Mouse (Mus musculus): ENCODE measurements around the gene Psma5. TPM values are rescaled to one million over a fixed set of nuclear protein-coding genes. Genes with fewer than 3 reads are reported as not detected.

Gene Psma5
- polyA plus RNA-seq, 1 experiment from 2014 or later = 277 TPM

- ATAC-seq (replicated peaks; ENCODE audit: low FRiP score) (peak; percentile 71), DNase-seq (ENCODE audit: low spot score) (peak; percentile 61)
- H3K9ac ChIP-seq (ENCODE audit: low read length) = peak overlapping the region; percentile 42
- H3K4me3 ChIP-seq (ENCODE audit: low read depth, low read length) = no peak overlapping the region
- H3K27me3 ChIP-seq (ENCODE audit: control insufficient read depth, insufficient read depth, low read length) = no peaks in the 10 kb centered on the region
- peak overlapping the region; percentile 19 for H3K4me2 ChIP-seq (ENCODE audit: low read depth, low read length, severe bottlenecking)
- 20% methylated on average over 14 of the region's 14 CpGs for WGBS
- no peaks in the 10 kb centered on the region for H3K36me3 ChIP-seq (ENCODE audit: control insufficient read depth, insufficient read depth, low read length)
- H3K27ac ChIP-seq (ENCODE audit: low read depth, low read length) = peak overlapping the region; percentile 79; the same call in 1 of the 2 replicates
- H3K4me1 ChIP-seq (replicated peaks; ENCODE audit: control insufficient read depth, insufficient read depth, low read length) = peaks cover 27% of the 10 kb centered on the region
- H3K9me3 ChIP-seq (ENCODE audit: control insufficient read depth, low read length) = no peaks in the 10 kb centered on the region
These were observed 39.7 kb downstream of the Psma5 start for GRCm38 (mm10) chr3:108296220-108297049.

GRCm38 (mm10) chr3:108297050-108297419 is 40.3 kb downstream of the Psma5 start:
- H3K4me3 ChIP-seq (ENCODE audit: low read depth, low read length) = no peak overlapping the region
- ATAC-seq (replicated peaks; ENCODE audit: low FRiP score) (no peak), DNase-seq (ENCODE audit: low spot score) (no peak)
- H3K4me1 ChIP-seq (replicated peaks; ENCODE audit: control insufficient read depth, insufficient read depth, low read length) = peaks cover 26% of the 10 kb centered on the region
- WGBS = 76% methylated on average over 7 of the region's 7 CpGs
- 0 out of 2 replicates have a peak overlapping the region, but pooled peaks have one; percentile 1 for H3K27ac ChIP-seq (ENCODE audit: low read depth, low read length)
- H3K27me3 ChIP-seq (ENCODE audit: control insufficient read depth, insufficient read depth, low read length) = no peaks in the 10 kb centered on the region
- no peaks in the 10 kb centered on the region for H3K36me3 ChIP-seq (ENCODE audit: control insufficient read depth, insufficient read depth, low read length)
- no peak overlapping the region for H3K9ac ChIP-seq (ENCODE audit: low read length)
- H3K9me3 ChIP-seq (ENCODE audit: control insufficient read depth, low read length) = no peaks in the 10 kb centered on the region
- no peak overlapping the region for H3K4me2 ChIP-seq (ENCODE audit: low read depth, low read length, severe bottlenecking)

DNA sequence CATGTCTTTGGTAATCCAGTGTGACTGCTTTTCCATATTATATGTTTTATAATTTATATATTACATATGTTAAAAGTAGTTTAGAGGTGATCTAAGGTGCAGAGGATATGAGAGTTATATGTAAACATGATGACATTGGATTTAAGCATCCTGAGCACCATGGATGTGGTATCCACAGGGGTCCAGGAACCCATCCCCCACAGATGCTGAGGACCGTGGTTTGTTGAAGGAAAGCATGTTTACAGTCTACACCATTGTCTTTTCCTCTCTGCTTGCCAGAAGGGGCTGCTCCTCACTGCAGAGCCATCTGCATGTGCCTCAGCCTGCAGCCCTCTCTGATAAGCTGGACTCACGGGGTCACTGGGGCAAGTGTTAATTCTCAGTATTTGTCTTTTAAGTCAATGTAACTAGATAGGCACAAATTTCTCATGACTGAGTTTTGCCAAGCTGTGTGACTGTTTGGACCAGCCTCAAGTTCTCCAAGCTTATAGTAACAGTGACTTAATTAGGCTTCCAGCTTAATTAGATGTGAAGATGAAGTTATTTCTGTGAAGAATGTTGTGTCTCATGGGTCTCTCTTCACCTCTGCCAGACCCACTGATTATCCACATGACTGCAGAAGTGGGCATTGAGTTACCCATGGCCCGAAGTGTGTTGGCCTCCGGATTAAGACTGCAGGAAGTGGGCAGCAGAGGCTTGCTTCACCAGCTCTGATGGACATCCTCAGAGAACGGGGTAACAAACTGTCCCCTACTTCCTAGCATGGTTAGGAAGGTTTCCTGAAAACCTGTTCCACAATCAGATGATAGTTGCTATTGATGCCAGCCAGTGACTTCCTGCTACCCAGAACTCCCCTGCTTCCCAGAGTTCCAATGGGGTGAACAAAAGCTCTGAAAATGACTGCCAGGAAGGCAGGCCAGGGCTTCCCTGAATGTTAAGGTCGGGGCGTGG is 41.2 kb downstream of the Psma5 start:
- WGBS = 63% methylated on average over 7 of the region's 7 CpGs
- no peaks in the 10 kb centered on the region for H3K36me3 ChIP-seq (ENCODE audit: control insufficient read depth, insufficient read depth, low read length)
- no peak; the same call in 1 of the 2 replicates for ATAC-seq (replicated peaks; ENCODE audit: low FRiP score)
- no peak overlapping the region for H3K9ac ChIP-seq (ENCODE audit: low read length)
- H3K9me3 ChIP-seq (ENCODE audit: control insufficient read depth, low read length) = no peaks in the 10 kb centered on the region
- no peak for DNase-seq (ENCODE audit: low spot score)
- no peaks in the 10 kb centered on the region for H3K27me3 ChIP-seq (ENCODE audit: control insufficient read depth, insufficient read depth, low read length)
- no peak overlapping the region for H3K4me3 ChIP-seq (ENCODE audit: low read depth, low read length)
- peaks cover 25% of the 10 kb centered on the region for H3K4me1 ChIP-seq (replicated peaks; ENCODE audit: control insufficient read depth, insufficient read depth, low read length)
- H3K27ac ChIP-seq (ENCODE audit: low read depth, low read length) = no peak overlapping the region
- H3K4me2 ChIP-seq (ENCODE audit: low read depth, low read length, severe bottlenecking) = no peak overlapping the region

- Histone ChIP-seq H3K4me3 (ENCODE audit: low read depth, low read length) (no peak overlapping the region), H3K27ac (ENCODE audit: low read depth, low read length) (no peak overlapping the region), H3K9ac (ENCODE audit: low read length) (no peak overlapping the region), H3K36me3 (ENCODE audit: control insufficient read depth, insufficient read depth, low read length) (no peaks in the 10 kb centered on the region), H3K9me3 (ENCODE audit: control insufficient read depth, low read length) (no peaks in the 10 kb centered on the region), H3K4me1 (replicated peaks; ENCODE audit: control insufficient read depth, insufficient read depth, low read length) (peaks cover 14% of the 10 kb centered on the region), H3K27me3 (ENCODE audit: control insufficient read depth, insufficient read depth, low read length) (no peaks in the 10 kb centered on the region), H3K4me2 (ENCODE audit: low read depth, low read length, severe bottlenecking) (no peak overlapping the region)
- ATAC-seq (replicated peaks; ENCODE audit: low FRiP score) = no peak
- DNase-seq (ENCODE audit: low spot score) = no peak
- 93% methylated on average over 6 of the region's 6 CpGs for WGBS
These were observed 43.8 kb downstream of the Psma5 start for GRCm38 (mm10) chr3:108300455-108301030.

DNA sequence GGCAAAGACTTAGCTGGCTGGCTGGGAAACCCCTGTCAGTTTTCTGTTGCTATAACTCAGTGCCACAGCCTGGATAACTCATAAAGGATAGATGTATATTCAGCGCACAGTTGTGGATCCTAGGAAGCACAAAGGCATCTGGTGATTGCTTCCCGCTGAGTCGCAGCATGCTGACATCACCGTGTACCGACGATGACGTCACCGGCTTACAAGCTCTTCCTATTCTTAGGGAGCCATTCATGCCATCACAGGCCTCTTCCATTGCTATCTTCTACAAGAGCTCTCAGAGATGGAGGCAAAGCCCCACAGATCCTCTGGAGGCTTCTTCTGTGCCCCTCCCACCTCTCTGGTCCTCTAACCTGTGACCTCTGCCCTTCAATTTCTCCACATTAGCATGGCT is 47.0 kb downstream of the Psma5 start:
- ATAC-seq (replicated peaks; ENCODE audit: low FRiP score) (no peak), DNase-seq (ENCODE audit: low spot score) (no peak)
- Histone ChIP-seq H3K9ac (ENCODE audit: low read length) (no peak overlapping the region), H3K27me3 (ENCODE audit: control insufficient read depth, insufficient read depth, low read length) (no peaks in the 10 kb centered on the region), H3K4me3 (ENCODE audit: low read depth, low read length) (no peak overlapping the region), H3K4me1 (replicated peaks; ENCODE audit: control insufficient read depth, insufficient read depth, low read length) (no peaks in the 10 kb centered on the region), H3K36me3 (ENCODE audit: control insufficient read depth, insufficient read depth, low read length) (no peaks in the 10 kb centered on the region), H3K27ac (ENCODE audit: low read depth, low read length) (no peak overlapping the region), H3K4me2 (ENCODE audit: low read depth, low read length, severe bottlenecking) (no peak overlapping the region), H3K9me3 (ENCODE audit: control insufficient read depth, low read length) (no peaks in the 10 kb centered on the region)
- 98% methylated on average over 8 of the region's 8 CpGs for WGBS

DNA sequence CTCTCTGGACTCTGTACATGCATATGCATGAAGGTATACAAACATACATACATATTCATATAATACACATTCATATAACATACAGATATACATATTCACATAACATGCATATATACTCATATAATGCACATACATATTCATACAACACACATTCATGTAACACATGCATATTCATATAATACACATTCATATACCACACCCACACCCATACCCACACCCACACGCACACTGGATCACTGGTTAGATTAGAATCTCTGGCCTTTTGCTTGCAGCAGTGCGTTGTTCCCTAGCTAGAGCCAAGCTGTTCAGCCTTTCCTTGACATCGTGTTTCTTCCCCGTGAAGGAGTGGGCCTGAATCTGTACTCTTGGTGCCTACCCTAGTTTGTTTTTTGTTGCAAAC is 48.0 kb downstream of the Psma5 start:
- H3K36me3 ChIP-seq (ENCODE audit: control insufficient read depth, insufficient read depth, low read length) = no peaks in the 10 kb centered on the region
- H3K4me2 ChIP-seq (ENCODE audit: low read depth, low read length, severe bottlenecking) = no peak overlapping the region
- H3K9ac ChIP-seq (ENCODE audit: low read length) = no peak overlapping the region
- no peak overlapping the region for H3K4me3 ChIP-seq (ENCODE audit: low read depth, low read length)
- H3K27me3 ChIP-seq (ENCODE audit: control insufficient read depth, insufficient read depth, low read length) = no peaks in the 10 kb centered on the region
- H3K4me1 ChIP-seq (replicated peaks; ENCODE audit: control insufficient read depth, insufficient read depth, low read length) = no peaks in the 10 kb centered on the region
- ATAC-seq (replicated peaks; ENCODE audit: low FRiP score) (no peak), DNase-seq (ENCODE audit: low spot score) (no peak)
- WGBS = 97% methylated on average over 4 of the region's 4 CpGs
- no peak overlapping the region for H3K27ac ChIP-seq (ENCODE audit: low read depth, low read length)
- H3K9me3 ChIP-seq (ENCODE audit: control insufficient read depth, low read length) = no peaks in the 10 kb centered on the region

- H3K9ac ChIP-seq (ENCODE audit: low read length) = no peak overlapping the region
- H3K27me3 ChIP-seq (ENCODE audit: control insufficient read depth, insufficient read depth, low read length) = no peaks in the 10 kb centered on the region
- H3K4me3 ChIP-seq (ENCODE audit: low read depth, low read length) = no peak overlapping the region
- ATAC-seq (replicated peaks; ENCODE audit: low FRiP score) = no peak
- H3K36me3 ChIP-seq (ENCODE audit: control insufficient read depth, insufficient read depth, low read length) = no peaks in the 10 kb centered on the region
- H3K9me3 ChIP-seq (ENCODE audit: control insufficient read depth, low read length) = no peaks in the 10 kb centered on the region
- H3K27ac ChIP-seq (ENCODE audit: low read depth, low read length) = no peak overlapping the region
- no peak overlapping the region for H3K4me2 ChIP-seq (ENCODE audit: low read depth, low read length, severe bottlenecking)
- 86% methylated on average over 3 of the region's 3 CpGs for WGBS
- no peaks in the 10 kb centered on the region for H3K4me1 ChIP-seq (replicated peaks; ENCODE audit: control insufficient read depth, insufficient read depth, low read length)
- DNase-seq (ENCODE audit: low spot score) = no peak
These were observed 49.7 kb downstream of the Psma5 start for GRCm38 (mm10) chr3:108306387-108306786.

GRCm38 (mm10) chr3:108307485-108307884 is 50.8 kb downstream of the Psma5 start:
- H3K36me3 ChIP-seq (ENCODE audit: control insufficient read depth, insufficient read depth, low read length) = no peaks in the 10 kb centered on the region
- H3K4me2 ChIP-seq (ENCODE audit: low read depth, low read length, severe bottlenecking) = no peak overlapping the region
- no peak overlapping the region for H3K9ac ChIP-seq (ENCODE audit: low read length)
- DNase-seq (ENCODE audit: low spot score) = no peak
- H3K27ac ChIP-seq (ENCODE audit: low read depth, low read length) = no peak overlapping the region
- H3K9me3 ChIP-seq (ENCODE audit: control insufficient read depth, low read length) = no peaks in the 10 kb centered on the region
- H3K4me1 ChIP-seq (replicated peaks; ENCODE audit: control insufficient read depth, insufficient read depth, low read length) = no peaks in the 10 kb centered on the region
- no peak for ATAC-seq (replicated peaks; ENCODE audit: low FRiP score)
- H3K27me3 ChIP-seq (ENCODE audit: control insufficient read depth, insufficient read depth, low read length) = no peaks in the 10 kb centered on the region
- no peak overlapping the region for H3K4me3 ChIP-seq (ENCODE audit: low read depth, low read length)
- WGBS = 80% methylated on average over 6 of the region's 6 CpGs

Measured in forebrain, embryonic 11.5 days (tissue).